Mouse (Mus musculus): ENCODE data around the gene Sv2a.
"Not testable (repeated sequence)": the region's sequence is repeated elsewhere in the genome, so short reads cannot be mapped to it uniquely, and the experiment has no call there.

Sv2a gene

DNA sequence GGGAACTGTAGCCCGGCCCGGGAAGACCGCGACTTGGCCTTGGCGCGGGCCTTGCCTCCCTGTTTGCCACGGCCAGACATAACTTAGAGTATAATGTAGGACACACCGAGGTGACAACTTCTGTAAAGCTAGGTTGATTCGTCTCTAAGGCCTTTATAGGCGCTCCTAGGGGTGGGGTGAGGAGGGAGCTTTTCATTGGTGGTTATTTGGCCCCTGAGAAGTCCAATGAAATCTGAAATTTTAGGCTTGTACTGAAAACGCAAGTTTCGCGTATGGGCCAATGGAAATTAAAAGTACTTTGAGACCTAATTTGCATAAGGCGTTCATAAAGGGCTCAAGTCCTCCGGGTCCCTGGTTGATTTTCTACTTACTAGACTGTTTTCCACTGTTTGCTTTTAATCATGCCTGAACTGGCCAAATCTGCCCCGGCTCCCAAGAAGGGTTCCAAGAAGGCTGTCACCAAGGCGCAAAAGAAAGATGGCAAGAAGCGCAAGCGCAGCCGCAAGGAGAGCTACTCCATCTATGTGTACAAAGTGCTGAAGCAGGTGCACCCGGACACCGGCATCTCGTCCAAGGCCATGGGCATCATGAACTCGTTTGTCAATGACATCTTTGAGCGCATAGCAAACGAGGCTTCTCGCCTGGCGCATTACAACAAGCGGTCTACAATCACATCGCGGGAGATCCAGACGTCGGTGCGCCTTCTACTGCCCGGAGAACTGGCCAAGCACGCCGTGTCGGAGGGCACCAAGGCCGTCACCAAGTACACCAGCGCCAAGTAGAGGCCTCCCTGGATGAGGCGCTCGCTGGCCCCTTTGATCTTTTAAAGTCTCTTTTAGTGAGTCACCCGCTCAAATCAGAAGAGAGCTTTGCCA is 40.1 kb downstream of the Sv2a start, which contains the start of the genes Hist2h2ac and Hist2h2be:
Gene Hist2h2ac (minus strand): TSS at position 116 of the 875 bp plus-strand sequence.
Gene Hist2h2be (plus strand): TSS at position 355 of the 875 bp plus-strand sequence.
- peak; percentile 94 for DNase-seq (ENCODE audit: low read depth, low spot score)

DNA sequence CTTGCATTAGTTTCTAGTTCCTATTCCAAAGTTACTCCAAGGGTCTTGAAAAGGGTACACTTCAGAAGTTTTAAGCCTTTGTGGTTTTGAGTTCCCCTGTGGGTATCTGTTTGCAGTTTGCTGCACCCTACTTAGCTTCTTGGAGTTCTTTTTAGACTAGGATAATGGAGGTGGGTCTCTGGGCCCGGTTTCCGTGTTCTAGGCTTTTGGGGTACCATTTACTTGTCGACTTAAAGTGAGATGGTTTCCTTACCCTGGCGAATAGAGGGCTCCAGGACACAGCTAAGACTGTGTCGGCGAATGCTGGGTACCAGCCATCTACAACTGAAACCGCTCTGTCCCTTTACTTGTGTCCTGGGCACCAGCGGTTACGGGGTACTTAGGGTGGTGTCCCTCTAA is 40.7 kb downstream of the Sv2a start:
- no peak for DNase-seq (ENCODE audit: low read depth, low spot score)

GRCm38 (mm10) chr3:96222774-96223173 is 41.8 kb downstream of the Sv2a start:
- no peak for DNase-seq (ENCODE audit: low read depth, low spot score)

GRCm38 (mm10) chr3:96225421-96225820 is 44.5 kb downstream of the Sv2a start:
- DNase-seq (ENCODE audit: low read depth, low spot score) = peak; percentile 32

DNA sequence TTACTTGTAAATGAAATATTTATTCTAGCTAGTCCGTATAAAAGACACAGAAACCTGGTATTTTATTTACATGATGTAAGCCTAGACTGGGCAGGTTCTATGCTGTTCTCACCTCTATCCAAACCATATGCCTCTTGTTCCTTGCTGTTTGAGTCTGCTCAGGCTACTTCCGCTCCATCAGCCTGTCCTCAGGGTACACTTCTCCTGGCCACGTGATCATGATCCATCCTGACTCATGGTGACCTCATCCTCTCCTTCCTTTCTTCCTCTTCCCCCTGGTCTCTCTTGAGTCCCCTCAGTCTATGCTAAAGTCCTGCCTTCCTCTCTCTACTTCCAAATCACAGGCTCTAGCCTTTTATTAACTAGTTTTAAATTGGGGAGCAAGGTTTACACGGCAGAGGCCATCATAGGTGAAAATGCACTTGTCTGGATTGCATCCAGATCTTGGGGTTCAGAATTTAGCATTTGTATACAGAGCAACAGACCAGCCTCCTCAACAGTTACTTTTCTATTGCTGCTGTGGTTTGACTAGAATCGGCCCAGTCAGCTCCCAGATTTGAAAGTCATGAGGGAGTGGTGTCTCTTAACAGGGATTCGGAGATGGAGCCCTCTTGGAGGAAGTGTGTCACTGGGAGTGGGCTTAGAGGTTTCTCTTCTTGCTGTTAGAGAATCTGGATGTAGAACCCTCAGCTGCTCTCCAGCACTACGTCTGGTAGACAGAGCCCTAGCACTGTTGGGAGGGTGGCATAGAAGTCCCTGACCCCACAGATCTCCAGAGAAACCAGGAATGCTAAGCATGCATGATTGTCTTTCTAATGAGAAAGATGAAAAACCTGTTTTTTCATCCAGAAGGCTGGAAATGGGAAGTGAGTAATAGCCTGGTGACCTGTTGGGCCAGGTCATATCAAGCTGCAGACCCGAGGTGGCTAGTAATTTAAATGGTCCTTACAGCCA is 46.0 kb downstream of the Sv2a start:
- DNase-seq (ENCODE audit: low read depth, low spot score) = no peak

GRCm38 (mm10) chr3:96228828-96229227 is 47.9 kb downstream of the Sv2a start:
- no peak for DNase-seq (ENCODE audit: low read depth, low spot score)

GRCm38 (mm10) chr3:96230404-96230803 is 49.5 kb downstream of the Sv2a start:
- DNase-seq (ENCODE audit: low read depth, low spot score) = no peak

DNA sequence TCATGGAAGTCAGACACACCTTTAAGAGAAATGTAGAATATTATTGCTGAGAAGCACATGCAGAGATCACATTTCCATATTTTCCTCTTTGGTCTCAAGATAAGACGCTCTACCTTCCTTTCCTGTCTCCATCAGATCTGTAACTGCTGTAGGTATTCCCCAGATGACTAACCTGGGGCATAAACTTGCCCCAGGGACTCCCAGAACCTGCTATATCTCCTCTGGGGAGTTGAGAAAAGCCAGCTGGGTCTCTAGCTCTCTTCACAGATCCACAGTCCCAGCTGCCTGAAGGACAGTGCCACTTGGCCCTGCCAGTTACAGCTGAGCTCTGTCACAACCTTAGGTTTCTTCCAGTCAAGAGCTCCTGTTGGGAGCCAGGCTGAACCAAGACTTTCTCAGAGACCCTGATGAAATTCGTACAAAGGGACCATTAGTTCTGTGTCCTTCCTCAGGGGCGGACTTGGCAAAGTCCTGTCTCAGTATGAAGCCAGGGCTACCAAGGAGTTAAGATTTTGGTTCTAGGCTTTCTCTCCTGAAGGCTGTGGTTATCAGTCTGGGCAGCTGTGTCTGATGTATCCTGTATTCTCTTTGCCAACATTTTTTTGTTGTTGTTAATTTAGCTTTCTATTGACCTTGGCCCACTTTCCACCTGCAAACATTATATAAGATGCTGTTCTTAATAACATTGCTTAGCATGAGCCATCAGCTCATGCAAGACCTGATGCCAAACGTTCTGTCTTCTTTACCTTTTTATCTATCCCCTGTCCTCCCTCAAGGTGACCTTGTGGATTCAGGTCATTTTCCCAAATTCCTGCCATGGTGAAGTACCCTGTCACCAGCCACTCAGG is 50.2 kb downstream of the Sv2a start:
- no peak for DNase-seq (ENCODE audit: low read depth, low spot score)

GRCm38 (mm10) chr3:96231758-96232120 is 50.8 kb downstream of the Sv2a start:
- no peak for DNase-seq (ENCODE audit: low read depth, low spot score)

GRCm38 (mm10) chr3:96234914-96235313 is 54.0 kb downstream of the Sv2a start:
- DNase-seq (ENCODE audit: low read depth, low spot score) = peak; percentile 32

DNA sequence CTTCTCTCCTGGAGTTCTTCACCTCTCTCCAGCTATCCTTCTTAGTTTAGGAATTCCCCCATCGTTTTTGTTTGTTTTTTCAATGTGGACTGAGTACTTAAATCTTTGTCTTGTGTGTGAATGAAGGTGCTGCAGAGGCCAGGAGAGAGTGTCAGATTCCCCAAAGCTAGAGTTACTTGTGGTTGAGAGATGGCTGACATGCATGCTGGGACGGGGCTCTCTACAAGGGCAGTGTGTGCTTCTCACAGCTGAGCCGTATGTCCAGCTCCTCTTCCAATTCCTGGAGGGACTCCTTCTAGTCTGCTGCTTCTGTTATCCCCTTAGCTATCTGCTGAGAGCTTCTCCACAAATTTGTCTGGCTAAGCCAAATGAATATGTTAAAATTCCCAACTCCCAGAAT is 54.9 kb downstream of the Sv2a start:
- no peak for DNase-seq (ENCODE audit: low read depth, low spot score)

DNA sequence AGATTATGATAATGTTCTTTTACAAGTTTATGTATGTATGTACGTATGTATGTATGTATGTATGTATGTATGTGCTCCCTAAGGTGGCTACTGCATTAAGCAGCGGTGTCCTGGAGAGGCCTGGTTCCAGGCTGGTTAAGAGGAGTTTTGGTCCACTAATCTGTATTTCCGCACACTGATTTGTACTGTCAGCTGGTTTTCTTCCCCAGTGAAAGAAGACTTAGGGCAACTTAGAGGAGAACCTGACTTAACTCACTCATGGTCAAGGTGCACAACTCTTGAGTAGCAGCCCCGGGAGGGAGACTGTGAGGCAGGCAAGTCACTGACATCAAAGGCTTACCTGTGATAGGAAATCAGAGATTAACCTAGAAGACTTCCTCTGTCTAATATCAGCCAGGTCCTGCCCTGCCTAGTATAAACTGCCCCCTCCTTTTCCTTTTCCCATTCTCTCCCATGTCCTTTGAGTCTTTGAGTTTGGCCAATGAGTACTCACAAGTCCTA is 55.9 kb downstream of the Sv2a start:
- DNase-seq (ENCODE audit: low read depth, low spot score) = peak; percentile 37

GRCm38 (mm10) chr3:96237335-96237903 is 56.5 kb downstream of the Sv2a start:
- DNase-seq (ENCODE audit: low read depth, low spot score) = peak; percentile 48

- DNase-seq (ENCODE audit: low read depth, low spot score) = peak; percentile 72
Observed at GRCm38 (mm10) chr3:96237904-96238511, 57.1 kb downstream of the Sv2a start.

DNA sequence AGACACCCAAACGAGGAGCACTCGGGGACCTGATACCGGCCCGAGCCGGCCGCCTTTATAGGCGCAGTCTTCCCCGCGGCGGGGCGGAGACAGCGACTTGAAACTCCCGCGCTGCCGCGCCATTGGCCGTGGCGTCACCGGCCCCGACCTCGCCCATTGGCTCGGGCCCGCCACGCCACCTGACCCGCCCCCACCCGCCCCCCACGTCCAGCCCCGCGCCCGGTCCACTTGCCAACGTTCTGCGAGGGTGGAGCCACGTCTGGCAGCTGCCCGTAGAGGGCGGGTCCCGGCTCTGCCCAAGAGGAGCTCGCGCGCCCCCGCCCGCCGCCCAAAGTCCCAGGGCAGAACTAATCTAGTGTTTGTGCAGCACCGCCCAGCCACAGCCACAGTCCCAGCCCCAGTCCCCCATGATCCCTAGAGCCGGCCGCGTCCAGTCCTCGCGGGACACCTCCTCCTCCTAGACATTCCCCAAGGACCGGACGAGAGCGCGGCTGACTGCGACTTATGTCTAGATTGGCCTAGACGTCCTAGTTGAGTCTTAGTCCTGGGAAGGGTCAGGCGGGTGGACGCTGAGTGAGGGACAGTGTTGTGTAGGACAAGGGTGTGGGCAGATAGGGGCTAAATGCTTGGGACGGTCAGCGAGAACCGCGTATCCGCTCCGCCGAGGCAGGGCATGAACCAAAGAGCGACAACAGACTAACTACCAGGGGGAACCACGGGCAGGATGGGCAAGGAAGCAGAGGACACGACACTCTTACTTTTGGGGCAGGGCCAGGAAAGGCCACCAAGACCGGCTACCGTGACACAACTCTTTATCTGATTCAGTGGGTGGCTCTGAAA is 58.2 kb downstream of the Sv2a start, which contains the start of gene Hist2h3c2:
Gene Hist2h3c2 (minus strand): TSS at position 174 of the 840 bp plus-strand sequence.
- DNase-seq (ENCODE audit: low read depth, low spot score) = not testable (repeated sequence)

DNA sequence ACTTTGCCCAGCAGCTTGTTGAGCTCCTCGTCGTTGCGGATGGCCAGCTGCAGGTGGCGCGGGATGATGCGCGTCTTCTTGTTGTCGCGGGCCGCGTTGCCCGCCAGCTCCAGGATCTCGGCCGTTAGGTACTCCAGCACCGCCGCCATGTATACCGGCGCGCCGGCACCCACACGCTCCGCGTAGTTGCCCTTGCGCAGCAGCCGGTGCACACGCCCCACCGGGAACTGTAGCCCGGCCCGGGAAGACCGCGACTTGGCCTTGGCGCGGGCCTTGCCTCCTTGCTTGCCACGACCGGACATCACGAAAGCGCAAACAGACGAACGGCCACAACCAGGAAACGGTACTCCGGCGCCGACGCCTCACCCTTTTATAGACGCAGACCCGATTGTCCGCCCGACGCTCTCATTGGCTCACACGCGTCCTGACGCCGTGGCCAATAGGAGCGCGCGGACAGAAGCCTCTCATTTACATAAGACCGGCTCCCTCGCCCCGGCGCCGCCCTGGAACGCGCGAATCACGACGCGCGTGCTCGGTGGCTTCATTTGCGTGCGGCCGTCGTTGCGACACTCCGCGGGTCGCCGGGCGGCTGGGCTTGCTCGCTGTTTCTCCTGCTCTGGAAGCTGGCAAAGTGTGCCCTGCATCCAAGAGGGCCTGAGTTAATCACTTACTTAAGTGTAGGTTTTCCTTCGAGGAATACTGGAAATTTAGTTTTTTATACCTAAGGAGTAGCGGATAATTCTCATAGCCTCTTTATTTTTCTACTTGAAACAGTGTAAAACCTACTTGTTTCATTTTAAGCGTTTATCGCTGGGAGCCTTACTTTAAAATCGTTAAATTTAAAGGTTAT is 59.2 kb downstream of the Sv2a start, which contains the start of gene Hist2h2aa2:
Gene Hist2h2aa2 (minus strand): TSS at position 328 of the 850 bp plus-strand sequence.
- DNase-seq (ENCODE audit: low read depth, low spot score) = peak; percentile 75

GRCm38 (mm10) chr3:96240799-96241197 is 59.8 kb downstream of the Sv2a start:
- no peak for DNase-seq (ENCODE audit: low read depth, low spot score)

DNA sequence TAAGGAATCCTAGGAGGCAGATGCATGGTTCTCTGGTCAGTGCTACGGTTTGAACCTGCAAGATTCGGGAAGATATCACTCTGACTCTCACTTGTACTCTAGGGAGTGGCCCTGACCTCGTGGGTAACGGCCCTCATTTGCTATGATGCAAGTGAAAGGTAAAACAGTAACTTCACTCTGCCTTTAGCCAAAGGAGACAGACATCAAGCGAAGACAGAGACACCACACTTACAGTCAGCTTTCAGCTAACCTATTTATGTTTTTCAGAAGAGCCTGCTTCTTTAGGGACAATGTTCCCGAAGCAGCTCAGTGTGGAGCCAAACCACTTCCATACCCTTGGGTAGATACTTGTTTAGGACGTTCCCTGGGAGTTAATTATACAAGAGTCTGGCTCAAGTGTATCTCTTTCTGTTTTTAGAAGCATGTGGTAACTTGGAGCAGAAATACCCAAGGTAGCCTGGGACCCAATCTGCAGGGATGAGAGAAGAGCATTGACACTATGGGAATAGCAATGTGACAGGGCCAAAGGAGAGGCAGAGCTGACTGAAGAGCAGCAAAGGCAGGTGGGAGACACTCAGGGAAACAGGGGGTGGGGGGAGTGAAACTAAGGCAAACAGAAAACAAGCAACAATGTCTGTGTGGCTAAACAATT is 63.1 kb downstream of the Sv2a start:
- peak; percentile 55 for DNase-seq (ENCODE audit: low read depth, low spot score)
